Mouse (Mus musculus) testis, postnatal 10 days (tissue): Measurements from ENCODE around the gene Hnrnpr.

Source experiments
- DNase-seq: peaks from one replicate; pipeline ENCODE4 v3.0.0; 2021; ENCODE audit warnings: low spot score

The Hnrnpr gene

GRCm38 (mm10) chr4:136310229-136311041 lies at the start of gene Hnrnpr:
Gene Hnrnpr, plus strand, starts transcription at chr4:136310942.
- peak; percentile 100 for DNase-seq

- DNase-seq = no peak
Measured at GRCm38 (mm10) chr4:136261912-136262311, 48.8 kb upstream of the Hnrnpr start.

- DNase-seq = no peak
Measured at GRCm38 (mm10) chr4:136263555-136263954, 47.2 kb upstream of the Hnrnpr start.

GRCm38 (mm10) chr4:136266716-136267343 lies 43.9 kb upstream of the Hnrnpr start:
- DNase-seq = no peak

- DNase-seq = no peak
Measured at GRCm38 (mm10) chr4:136268912-136269311, 41.8 kb upstream of the Hnrnpr start.

GRCm38 (mm10) chr4:136270648-136271047 lies 40.1 kb upstream of the Hnrnpr start:
- DNase-seq = no peak

GRCm38 (mm10) chr4:136281097-136281496 lies 29.6 kb upstream of the Hnrnpr start:
- no peak for DNase-seq

- DNase-seq = no peak
Measured at GRCm38 (mm10) chr4:136281611-136282010, 29.1 kb upstream of the Hnrnpr start.

- no peak for DNase-seq
Measured at GRCm38 (mm10) chr4:136282621-136283480, 27.9 kb upstream of the Hnrnpr start.

GRCm38 (mm10) chr4:136283783-136284182 lies 27.0 kb upstream of the Hnrnpr start:
- no peak for DNase-seq

- peak; percentile 89 for DNase-seq
Measured at GRCm38 (mm10) chr4:136284455-136284854, 26.3 kb upstream of the Hnrnpr start, which contains the start of gene Zfp46. Gene Zfp46, plus strand, starts transcription at chr4:136284683.

GRCm38 (mm10) chr4:136284891-136285290 lies 25.9 kb upstream of the Hnrnpr start:
- no peak for DNase-seq

GRCm38 (mm10) chr4:136285348-136285810 lies 25.4 kb upstream of the Hnrnpr start:
- peak; percentile 93 for DNase-seq

- peak; percentile 95 for DNase-seq
Measured at GRCm38 (mm10) chr4:136285811-136286371, 24.9 kb upstream of the Hnrnpr start.

GRCm38 (mm10) chr4:136289918-136290780 lies 20.6 kb upstream of the Hnrnpr start:
- no peak for DNase-seq

GRCm38 (mm10) chr4:136290781-136291595 lies 19.8 kb upstream of the Hnrnpr start:
- no peak for DNase-seq

- DNase-seq = no peak
Measured at GRCm38 (mm10) chr4:136291692-136292091, 19.1 kb upstream of the Hnrnpr start.

GRCm38 (mm10) chr4:136295941-136296340 lies 14.8 kb upstream of the Hnrnpr start:
- no peak for DNase-seq

- no peak for DNase-seq
Measured at GRCm38 (mm10) chr4:136302462-136302861, 8.3 kb upstream of the Hnrnpr start.

GRCm38 (mm10) chr4:136304181-136304580 lies 6.6 kb upstream of the Hnrnpr start:
- no peak for DNase-seq
